Mouse (Mus musculus) kidney, postnatal 36 days (tissue): Measurements from ENCODE around the gene Trmo.
A peak's percentile ranks its signal among the peaks of the same experiment; 100 is the strongest.

ENCODE experiments used
- DNase-seq, 2 experiments: peaks; one replicate each; pipeline ENCODE4 v3.0.0; 2021 to 2022; ENCODE audit warnings: mixed read lengths in 2 of 2

Trmo gene

GRCm38 (mm10) chr4:46370406-46370805, 18.8 kb downstream of the Trmo start:
- DNase-seq: peak in 1 of 2 experiments; percentile 2

DNA sequence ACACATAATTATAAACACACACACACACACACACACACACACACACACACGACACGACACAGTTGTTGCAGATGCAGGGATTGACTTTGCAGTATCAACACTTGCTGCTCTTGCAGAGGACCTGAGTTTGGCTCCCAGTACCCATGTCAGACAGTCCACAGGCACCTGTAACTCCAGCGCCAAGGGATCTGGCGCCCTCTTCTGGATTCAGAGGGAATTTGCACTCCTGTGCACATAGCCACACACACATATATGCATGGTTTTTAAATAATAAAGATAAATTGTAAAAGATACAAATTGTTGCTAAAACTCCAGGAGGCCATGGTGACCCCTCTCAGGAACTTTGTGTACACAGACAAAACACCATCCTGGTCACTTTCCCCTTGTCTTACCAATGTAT, 20.2 kb downstream of the Trmo start:
- DNase-seq: no peak

GRCm38 (mm10) chr4:46367487-46367959, 21.7 kb downstream of the Trmo start:
- no peak for DNase-seq

DNA sequence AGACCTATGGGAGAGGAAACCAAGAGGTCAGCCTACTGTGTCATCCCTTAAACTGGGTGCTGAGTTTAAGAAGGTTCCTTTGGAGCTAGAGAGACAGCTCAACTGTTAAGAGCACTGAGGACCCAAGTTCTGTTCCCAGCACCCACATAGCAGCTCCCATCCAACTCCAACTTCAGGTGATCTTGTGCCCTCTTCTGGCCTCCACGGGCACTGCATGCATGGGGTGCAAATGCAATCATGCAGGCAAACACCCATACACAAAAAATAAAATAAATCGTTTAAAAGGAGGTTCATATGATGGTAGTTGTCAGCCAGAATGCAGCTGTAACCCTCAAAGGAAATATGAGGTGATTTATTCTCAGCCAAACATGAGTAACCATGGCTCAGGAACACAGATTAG, 24.9 kb downstream of the Trmo start:
- DNase-seq: no peak

DNA sequence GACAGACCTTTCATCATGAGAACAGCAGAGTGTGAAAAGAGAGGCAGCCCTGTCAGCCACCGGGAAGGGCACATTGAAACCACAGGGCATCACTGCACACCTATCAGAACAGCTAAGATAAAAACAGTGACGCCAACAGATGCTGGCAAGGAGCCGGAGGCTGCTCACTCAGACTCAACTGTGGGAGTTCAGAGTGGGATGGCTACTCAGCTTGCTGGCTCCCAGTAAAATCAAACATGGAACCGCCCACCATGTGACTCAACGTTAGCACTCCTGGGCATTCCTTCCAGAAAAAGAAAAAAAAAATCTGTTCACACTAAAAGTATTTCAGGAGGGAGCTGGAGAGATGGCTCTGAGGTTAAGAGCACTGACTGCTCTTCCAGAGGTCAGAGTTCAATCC, 28.0 kb downstream of the Trmo start:
- DNase-seq: no peak

GRCm38 (mm10) chr4:46359539-46360253, 29.5 kb downstream of the Trmo start:
- DNase-seq: no peak

- DNase-seq: peak; percentile 30 to 79
Measured at GRCm38 (mm10) chr4:46356351-46357133, 32.7 kb downstream of the Trmo start.

DNA sequence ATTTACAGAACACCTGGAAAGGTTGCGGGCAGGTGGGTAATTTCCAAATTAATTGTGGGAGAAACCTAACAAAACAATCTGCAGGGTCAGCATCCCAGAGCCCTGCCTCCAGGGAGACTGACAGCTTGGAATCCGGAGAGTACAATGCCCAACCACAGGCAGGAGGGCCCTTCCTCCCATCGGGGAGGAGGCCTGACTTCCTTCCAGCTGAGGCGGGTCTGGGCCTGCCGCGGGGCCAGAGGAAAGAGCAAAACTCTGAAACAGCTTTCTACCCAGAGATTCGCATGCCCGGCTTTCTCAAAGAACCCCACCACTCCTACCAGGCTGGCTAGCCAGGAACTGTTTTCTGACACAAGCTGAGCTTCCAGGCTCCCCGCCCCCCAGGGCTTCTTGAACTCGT, 36.2 kb downstream of the Trmo start:
- DNase-seq: no peak

DNA sequence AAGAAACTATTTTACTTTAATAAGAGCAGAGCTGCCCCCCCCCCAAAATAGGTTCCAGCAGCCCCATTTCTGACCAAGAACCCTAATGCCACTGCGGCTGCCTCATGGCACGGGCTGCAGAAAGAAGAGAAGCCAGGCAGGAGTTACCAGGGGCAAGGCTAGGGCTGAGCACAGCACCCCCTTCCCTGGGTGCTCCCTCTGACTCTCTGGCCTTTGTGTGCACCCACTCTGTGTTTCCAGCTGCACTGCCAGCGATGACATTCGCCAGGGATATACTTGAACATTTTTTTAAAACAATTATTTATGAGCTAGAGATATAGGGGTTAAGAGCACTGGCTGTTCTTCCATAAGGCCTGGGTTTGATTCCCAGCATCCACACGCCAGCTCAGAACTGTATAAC, 39.7 kb downstream of the Trmo start:
- no peak for DNase-seq

DNA sequence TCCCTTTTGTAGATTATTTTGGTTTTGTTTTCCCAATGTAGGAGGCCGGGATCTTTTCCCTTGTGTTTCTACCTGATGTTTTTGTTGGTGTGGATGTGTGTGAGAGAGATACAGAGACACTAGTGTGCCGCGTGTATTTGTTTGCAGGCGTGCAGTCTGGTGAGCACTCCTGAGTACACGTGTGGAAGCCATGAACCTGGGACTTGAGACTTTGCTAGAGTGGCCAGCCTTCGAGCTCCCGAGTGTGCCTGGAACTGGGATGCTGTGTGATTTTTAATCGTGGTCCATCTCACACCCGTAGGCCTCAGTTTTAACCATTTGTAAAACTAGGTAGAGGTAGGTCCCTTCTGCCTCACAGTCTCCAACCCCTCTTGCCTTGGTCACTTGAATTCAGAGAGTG, 40.3 kb downstream of the Trmo start:
- no peak for DNase-seq

DNA sequence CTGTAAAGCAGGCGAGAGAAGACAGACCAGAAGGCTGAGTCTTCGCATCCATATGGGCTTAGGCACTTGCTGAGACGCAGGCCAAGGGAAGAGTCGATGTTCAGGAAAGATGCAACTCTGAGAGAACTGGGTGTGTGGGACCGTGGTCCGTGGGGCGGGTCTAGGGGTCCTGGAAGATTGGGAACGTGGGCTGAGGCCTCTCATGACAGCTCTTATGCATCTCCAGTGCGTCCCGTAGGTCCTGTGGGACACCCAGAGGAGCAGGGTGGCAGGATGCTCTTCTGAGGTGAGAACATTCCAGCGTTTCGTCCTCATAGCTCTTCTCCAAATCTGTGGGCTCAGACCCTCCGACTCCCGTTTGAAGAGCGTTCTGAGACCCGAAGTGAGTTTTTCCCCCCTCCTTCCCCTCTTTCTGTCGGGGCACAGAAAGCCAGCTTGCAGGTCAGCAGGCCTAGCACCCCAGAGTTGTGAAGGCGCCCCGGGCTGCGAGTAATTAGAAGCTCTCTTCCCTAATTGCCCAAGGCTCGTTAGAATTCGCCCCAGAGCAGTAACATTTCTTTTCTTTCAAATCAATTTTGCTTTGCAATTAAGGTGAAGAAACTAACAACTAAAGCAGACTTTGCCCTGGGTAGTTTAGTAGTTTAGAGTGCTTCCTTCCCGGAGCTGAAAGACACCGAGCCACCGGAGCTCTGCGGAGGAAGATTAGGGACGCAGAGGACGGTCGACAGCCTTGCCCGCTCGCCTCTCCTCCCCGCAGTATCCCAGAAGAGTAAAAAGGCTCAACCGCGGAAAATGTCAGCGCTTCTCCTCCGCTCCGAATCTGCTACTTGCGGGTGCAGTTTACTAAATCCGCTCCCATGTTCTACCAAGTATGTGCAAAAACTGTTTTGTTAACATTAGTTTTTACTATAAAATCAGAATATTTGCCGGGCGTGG, 41.4 kb downstream of the Trmo start:
- no peak for DNase-seq

DNA sequence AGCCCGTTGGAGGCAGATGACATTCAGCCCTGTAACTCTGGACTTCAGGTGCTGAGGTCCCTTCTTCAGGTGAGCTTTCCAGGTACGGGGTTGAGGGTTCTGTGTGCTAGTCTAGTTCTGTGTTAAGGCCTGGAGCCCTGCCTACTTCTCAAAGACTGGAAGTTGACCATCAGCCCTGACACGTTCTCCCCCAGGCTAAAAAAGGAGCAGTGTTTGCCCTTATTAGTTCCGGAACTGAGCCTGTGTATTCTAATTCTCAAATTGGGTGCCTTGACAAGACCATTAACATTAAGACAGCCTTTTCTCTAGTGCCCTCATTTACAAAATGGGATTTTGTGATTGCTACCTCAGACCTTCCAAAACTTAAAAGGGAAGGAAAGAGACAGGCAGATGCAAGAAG, 42.1 kb downstream of the Trmo start:
- no peak for DNase-seq

GRCm38 (mm10) chr4:46346221-46346620, 43.0 kb downstream of the Trmo start:
- no peak for DNase-seq

GRCm38 (mm10) chr4:46345773-46346100, 43.5 kb downstream of the Trmo start:
- no peak for DNase-seq

DNA sequence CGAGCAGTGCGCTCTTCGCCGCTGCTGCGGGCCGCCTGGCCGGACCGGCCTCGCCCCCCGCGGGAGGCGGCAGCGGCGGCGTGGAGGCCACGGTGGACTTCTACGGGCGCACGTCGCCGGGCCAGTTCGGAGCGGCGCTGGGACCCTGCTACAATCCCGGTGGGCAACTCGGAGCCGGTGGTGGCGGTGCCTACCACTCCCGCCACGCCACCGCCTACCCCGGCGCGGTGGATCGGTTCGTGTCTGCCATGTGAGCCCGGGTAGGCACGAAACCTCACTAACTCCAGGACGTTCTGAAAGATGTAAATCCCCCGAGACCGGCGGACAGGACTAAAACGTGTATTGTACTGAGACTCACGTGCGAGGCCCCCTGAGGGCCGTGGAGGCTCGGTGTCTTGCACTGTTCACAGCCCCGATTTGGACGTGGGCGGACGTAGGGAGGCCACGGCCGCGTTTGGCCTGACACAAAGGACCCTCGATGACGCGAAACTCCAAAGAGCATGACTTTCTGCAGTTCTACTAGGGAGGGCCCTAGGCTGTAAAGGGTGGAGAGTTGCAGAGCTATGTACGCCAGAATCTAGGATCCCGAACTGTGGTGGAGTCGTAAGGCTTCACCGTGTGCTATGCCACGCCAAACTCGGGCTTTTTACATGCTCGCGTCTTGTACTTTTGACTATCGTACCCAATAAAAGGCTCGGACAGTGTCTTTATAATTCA, 44.0 kb downstream of the Trmo start:
- peak in 1 of 2 experiments; percentile 6 for DNase-seq

DNA sequence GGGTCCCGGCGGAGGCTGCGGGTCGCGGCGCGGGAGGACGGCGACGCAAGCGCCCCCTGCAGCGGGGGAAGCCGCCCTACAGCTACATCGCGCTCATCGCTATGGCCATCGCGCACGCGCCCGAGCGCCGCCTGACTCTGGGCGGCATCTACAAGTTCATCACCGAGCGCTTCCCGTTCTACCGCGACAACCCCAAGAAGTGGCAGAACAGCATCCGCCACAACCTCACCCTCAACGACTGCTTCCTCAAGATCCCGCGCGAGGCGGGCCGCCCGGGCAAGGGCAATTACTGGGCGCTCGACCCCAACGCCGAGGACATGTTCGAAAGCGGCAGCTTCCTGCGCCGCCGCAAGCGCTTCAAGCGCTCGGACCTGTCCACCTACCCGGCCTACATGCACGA, 44.9 kb downstream of the Trmo start:
- peak in 1 of 2 experiments; percentile 35 for DNase-seq

DNA sequence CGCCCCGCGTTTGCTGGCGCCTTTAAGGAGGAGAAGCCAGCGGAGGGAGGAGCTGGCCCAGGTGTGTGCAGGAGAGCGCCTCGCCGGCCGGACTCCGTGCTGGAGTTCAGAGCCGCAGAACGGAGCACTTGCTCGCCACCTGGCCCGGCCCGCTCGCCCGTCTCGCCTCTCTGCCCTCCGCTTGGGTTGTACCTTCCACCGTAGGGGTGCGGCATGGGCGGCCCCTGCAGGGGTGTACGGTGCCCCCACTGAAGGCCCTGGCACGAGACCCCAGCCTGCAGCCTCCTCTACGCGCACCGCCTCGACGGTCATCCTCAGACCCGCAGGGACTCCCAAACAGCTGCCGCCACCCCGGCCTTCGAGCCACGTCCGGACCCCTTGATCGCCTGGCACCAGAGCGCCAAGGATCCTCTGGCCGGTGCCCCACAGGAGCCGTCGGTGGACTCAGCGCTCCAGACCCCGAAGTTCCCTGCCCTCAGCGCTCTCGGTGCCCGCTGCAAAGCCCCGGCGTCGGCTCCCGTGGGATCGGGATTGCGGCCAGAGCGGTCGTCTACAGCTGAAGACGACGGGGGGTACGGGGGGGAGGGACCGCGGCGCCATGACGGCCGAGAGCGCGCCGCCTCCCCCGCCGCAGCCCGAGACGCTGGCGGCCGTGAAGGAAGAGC, 45.5 kb downstream of the Trmo start, which contains the start of gene Foxe1:
TSS of gene Foxe1 (plus strand) at position 14 of the 665 bp plus-strand sequence.
- DNase-seq: peak in 1 of 2 experiments; percentile 37

- peak in 1 of 2 experiments; percentile 18 for DNase-seq
Measured at GRCm38 (mm10) chr4:46342711-46343286, 46.4 kb downstream of the Trmo start.

DNA sequence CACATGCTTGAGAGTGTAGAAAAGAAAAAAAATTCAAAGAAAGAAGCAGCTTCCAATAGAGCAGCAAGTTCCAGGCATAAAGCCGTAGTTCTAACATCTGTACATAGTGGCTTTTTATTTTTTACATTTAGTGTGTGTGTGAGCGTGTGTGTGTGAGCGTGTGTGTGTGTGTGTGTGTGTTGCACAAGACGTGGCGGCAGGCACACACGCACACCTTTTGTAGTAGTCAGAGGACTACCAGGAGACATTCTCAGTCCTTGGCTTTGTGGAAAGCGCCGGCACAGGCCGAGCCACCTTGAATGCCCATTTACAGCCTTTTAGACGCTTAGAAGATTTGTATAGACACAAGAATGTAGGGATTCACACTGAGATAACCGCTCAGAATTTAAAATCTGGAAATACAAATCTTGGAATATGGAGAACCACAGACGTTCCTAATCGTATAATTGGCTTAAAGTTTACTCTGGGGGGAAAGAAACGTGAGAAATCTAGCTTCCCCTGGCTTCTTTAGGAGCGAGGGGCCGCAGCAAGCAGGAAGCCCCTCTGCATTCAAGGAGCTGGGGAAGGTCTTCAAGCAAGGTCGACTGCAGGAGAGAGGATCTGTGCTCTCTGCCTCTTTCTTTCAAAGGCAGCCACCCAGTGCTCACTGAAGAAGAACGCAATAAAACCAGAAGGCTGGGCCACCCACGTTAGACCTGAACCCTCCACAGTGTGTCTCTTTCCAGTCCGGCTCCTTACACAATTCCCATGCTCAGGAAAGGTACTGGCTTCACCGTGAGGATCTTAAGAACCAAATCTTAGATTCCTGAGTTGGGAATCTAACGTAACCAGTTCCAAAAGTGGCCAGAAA, 47.2 kb downstream of the Trmo start:
- no peak for DNase-seq

GRCm38 (mm10) chr4:46339584-46339983, 49.7 kb downstream of the Trmo start:
- peak in 1 of 2 experiments; percentile 22 for DNase-seq
